Mouse (Mus musculus): ENCODE data around the gene Chchd1.

Gene Chchd1

DNA sequence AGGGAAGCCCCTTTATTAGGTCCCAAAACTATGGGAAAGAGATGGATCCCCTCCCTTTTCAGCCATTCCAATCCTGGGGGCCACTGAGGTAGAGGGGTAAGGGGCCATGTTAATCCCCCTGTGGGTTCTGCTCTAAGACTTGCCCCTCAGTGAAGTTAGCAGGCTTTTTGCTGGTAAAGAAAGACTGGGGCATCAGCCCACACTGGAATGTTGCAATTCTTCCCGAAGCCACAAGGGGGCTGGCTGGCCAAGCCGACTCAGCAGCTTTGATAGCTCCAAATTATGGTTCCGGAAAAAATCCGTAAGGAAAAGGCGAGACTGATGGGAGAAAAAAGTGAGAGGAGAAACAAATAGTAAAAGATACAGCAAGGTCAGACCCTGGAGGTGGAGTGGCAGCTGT lies 21.2 kb downstream of the Chchd1 start:
- DNase-seq (ENCODE audit: low spot score in 2 of 2), result peak in 1 of 2 experiments; percentile 51

DNA sequence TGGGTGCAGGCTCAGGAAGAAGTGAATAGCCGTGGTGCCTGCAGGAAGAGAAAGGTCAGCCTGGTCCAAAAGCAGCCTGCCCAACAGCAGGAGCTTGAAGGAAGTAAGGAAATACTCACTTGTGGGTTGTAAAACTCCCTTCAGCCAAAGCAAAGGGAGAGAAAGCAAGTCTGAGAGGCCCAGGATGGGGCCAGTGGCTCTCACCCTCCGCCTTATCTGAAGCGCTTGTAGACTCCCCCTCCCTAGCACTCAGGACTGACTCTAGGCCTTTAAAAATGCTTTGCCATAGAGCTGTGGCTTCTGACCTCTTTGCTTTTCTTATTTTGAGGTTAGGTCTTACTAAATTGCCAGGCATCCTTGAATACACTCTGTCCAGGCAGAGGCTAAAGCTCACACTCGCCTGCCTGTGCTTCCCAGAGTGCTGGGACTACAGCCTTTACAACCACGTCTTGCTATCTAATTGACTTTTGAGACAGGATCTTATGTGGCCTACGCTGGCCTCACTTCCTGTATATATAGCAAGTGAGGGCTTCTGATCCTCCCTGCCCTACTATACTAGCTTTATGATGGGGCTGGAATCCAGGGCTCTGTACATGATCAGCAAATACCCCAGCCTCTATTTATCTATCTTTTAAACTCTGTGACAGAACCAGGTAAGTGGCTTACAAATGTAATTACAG lies 23.0 kb downstream of the Chchd1 start:
- no peak for DNase-seq (ENCODE audit: low spot score in 2 of 2)

DNA sequence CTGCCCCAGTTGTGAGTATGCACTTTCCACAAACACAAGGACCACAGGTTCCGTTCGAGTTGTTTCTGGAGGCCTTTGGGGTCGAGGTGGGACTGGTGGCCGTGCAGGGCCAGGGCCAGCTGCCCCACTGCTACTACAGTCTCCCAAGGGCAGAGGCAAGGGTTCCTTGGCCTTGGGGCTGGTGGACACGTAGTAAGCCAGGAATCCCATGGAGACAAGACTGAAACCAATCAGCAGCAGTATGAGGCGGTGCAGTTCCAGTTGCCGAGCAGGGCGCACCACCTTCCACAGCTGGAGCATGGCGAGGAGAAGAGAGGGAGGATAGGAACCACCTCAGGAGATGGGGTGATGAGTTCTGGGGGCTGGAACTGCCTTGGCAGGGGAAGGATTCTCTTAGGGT lies 27.1 kb downstream of the Chchd1 start:
- no peak for DNase-seq (ENCODE audit: low spot score in 2 of 2)

DNA sequence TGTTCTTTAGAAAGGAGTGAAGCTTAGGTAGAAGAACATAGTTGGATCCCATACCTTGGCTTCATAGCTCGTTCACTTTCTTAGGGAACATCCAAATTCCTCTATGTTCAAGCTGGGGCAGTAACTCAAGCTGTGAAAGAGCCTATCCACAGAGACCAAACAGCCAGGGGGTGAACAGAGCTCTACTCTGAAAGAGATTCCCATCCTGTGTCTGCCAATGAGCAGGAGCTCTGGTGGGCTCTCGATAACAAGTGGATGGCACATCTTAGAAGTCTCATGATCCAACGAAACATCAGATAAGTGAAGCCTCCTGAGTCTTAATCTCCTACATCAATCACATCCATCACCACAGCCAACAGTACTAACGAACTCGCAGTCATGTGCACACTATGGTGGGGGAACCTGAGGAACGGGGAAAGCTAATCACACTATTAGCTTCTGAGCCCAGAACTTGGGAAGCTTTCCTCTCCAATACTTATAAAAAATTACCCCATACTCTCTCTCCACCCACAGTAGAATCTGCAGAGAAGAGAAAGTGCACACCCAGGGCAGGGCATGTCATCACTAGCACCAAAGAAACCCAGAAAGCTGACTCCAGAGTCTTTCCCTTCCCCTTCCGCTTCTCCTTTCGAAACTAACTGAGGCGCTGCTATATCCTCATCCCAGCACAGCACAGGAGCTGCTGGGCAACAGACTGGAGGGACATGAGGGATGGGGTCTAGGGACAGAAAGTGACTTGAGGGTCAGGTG lies 28.2 kb downstream of the Chchd1 start:
- DNase-seq (ENCODE audit: low spot score in 2 of 2), result no peak

DNA sequence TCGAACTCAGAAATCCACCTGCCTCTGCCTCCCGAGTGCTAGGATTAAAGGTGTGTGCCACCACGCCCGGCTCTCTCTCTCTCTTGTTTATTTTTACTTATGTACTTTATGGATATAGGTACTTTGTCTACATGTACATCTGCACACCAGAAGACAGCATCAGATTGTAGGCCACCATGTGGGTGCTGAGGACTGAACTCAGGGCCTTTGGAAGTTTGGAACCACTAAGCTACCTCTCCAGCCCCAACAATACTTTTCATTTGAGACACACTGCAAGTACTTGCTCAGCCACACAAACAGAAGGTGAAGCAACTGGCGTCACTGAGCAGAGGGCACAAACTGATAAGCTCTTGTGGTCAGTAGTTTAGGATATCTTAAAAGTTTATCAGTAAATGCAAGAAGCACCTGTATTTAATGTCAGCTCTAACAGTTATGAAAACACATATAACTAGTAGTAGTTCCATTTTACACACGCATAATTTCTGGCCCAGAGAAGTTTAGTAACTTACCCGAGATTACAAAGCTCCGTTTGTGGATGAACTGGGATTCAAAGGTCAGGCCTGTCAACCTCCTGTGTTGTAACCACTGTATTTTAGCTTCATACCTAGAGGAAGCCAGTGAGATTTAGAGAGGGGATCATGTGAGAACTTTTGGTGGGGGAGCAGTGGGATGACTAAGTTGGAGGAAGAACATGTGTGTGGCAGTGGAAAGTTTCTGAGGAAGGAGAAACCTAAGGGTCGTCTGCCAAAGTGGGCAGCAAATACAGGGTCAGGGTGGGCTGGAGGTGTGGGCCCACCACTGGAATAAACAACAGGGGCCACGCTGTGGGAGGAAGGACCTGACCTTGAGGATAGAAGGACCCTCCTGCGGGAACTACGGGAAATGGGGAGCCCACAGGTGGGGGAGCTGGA lies 30.5 kb downstream of the Chchd1 start:
- DNase-seq (ENCODE audit: low spot score in 2 of 2), result no peak

DNA sequence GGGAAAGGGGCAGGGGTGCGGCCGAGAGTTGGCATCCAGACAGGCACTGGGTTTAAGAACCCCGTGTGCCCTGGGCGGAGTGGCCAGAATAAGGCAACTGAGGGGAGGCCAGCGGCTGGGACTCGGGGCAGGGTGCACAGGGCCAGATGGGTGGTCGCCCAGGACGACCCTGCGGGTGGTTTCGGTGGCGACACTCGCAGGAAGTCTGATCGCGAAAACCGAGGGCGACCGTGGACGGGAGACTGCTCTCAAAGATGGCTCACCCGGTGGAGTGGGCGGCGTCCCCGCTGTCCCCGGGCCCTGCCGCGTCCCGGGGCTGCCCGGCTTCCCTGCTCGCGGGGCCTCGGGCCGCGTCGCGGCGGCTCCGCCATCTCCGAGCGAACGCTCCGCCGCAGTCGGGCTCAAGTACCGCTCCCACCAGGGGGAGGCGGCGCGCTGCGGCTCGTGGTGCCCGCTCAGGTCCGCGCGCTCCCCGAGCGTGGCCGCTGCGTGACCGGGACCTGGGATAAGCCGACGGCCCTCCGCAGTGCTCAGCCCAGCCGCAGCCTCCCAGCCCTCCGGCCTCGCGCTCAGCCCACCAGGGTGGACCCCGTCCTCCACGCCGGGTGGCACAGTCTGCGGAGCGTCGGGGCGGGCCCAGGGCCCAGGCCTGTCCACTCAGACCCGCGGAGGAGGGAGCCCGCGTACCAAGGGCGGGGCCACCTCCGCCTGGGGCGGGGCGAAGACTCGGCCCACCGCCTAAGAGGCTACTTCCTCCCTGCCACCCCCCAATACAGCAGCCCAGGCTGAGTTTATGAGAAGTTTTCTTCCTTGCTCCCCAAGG lies 31.4 kb downstream of the Chchd1 start, which contains the start of gene Ndst2:
Gene Ndst2, minus strand, starts transcription at position 611 of the 823 bp plus-strand sequence.
- peak; percentile 80 to 91 for DNase-seq (ENCODE audit: low spot score in 2 of 2)

DNA sequence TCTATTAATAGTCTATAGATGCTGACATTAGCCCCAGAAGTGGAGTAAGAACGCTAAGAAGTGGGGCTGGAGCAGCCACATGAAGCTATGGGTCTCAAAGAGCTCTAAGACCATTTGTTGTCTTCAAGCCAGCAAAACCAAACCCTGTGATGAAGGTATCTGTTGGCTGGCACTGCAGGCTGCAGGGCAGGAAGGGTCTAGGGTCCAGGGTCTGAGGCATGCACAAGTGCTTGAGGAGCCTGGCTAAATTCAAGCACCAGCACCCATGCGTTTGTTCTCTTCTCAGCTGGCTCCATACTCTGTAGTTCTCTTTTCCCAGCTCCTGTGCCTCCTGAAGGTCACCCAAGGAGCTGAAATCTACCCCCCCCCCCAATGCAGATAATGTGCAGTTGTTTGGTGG lies 32.2 kb downstream of the Chchd1 start:
- no peak for DNase-seq (ENCODE audit: low spot score in 2 of 2)

DNA sequence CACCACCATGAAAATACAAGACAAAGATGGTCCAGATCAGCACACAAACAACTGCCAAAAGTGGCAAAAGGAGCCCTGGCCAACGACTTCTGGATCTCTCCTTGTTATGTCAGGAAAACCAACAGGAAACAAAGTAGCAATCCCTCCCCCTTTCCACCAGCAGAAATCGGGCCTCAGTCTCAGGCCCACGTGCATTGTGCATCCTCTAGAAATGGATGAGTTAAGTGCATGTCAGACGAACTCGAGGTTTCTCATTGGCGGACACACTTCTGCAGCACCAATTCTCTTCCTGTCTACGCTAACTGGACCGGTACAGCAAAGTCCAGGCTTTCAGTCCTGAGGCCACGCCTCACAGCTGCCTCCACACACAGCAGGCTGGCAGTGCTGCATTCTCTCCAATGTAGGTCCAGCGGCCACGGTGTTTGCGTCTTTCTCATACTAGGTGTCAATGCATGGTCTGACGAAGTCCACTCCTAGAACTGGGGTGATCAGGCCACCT lies 33.1 kb downstream of the Chchd1 start:
- no peak for DNase-seq (ENCODE audit: low spot score in 2 of 2)

DNA sequence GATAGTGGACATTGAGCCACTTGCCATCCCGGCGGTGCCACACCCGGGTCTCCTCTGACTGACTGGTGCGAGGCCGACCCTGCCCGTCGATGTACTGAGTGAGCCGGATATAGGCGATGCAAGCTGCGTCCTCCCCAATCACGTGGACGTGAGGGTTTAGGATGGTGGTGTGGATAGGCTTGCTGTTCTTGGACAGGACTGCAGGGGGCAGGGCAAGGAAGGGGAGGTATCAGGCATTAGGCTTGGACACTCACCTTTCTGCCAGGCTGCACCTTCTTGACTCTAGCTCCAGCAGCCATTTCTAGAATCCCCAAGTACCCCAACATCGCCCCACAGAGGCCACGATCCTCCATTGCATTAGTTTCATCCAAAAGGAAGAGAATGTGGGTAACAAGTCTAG lies 34.5 kb downstream of the Chchd1 start:
- DNase-seq (ENCODE audit: low spot score in 2 of 2), result peak; percentile 46 to 64

DNA sequence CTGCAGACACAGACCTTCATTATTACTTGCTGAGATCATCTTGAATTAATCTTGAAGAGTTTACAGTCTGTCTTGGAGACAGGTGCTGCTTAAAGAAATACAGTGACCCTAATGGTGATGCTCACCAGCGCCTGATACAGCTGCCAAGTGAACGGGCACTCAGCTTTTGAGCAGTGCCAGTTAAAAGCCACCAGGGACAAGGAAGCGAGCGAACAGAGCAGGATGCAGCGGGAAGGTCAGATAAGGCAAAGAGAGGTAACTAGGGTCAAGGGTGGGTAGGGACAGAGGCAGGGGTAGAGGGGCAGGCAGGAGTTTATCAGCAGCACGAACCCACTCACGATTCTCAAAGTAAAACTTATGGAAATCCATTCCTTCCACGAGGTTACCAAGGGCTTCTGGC lies 35.7 kb downstream of the Chchd1 start:
- no peak for DNase-seq (ENCODE audit: low spot score in 2 of 2)

DNA sequence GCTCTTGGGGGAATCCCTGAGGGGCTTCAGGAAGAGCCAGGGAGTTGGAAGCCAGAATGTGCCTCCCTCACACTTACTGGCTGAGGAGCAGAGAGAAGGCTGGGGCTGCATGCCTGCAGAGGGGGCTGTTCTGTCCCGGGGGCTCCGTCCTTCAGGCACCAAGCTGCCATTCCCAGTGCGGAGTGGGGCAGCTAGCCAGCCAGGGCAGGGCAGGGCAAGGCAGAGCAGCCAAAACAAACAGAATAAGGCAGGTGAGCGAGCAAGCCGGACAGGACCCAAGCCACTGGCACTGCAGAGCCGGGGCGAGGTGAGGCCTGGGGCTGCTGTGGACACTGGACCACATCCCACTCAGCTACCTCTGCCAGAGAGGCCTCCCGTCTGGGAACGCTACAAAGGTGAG lies 38.5 kb downstream of the Chchd1 start:
- DNase-seq (ENCODE audit: low spot score in 2 of 2), result peak; percentile 33 to 53

DNA sequence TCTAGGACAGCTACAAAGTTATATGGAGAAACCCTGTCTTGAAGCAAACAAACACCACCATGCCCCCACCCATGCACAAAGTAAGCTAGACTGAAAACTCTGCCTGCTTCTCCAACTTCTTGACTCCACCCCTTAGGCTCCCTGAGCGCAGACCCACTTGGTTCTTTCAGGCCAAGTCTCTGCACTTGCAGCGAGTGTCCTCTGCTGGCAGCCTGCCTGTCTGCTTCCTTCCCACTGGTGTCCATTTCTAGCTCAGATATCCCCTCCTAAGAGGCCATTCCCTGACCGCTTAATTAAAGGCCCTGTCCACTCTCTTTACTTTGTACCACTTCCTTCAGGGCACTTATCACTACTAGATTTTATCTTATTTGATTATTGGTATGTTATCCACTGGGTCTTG lies 40.8 kb downstream of the Chchd1 start:
- no peak for DNase-seq (ENCODE audit: low spot score in 2 of 2)

DNA sequence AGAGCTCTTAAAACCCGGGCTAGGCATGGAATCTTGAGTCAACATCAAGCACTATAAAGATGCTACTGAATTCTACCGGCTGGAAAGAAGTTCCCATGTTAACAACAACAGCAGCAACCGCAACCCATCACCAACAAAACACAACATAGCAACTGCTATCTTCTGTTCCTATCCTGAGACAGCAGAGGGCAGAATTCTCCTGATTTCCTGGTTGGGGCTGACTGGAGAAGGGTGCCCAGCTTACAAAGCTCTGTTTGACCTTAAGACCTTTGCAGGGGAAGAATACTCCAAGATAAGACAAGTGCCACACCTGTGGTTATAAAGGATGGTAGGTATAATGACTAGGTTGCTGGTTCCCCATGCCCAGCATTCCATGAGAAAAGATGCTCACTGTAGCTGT lies 44.1 kb downstream of the Chchd1 start:
- DNase-seq (ENCODE audit: low spot score in 2 of 2), result no peak

DNA sequence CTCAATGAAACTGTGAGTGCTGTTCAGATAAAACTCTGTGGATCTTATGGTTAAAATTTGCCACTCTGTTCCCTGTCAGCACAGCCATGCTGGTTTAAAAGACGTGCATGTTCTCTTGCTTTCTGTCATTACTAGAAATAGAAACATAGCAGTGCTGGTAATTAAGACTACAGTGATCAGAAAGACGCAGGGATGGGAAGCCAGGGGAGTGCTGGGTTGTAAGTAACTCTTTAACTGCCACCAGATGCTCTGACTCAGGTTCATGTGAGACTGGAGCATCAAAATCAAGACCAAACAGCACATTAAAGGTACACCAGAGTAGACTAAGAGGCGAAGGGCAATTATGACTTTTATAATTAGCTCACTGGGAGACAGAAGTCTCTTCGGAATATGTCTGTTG lies 45.6 kb downstream of the Chchd1 start:
- no peak for DNase-seq (ENCODE audit: low spot score in 2 of 2)

DNA sequence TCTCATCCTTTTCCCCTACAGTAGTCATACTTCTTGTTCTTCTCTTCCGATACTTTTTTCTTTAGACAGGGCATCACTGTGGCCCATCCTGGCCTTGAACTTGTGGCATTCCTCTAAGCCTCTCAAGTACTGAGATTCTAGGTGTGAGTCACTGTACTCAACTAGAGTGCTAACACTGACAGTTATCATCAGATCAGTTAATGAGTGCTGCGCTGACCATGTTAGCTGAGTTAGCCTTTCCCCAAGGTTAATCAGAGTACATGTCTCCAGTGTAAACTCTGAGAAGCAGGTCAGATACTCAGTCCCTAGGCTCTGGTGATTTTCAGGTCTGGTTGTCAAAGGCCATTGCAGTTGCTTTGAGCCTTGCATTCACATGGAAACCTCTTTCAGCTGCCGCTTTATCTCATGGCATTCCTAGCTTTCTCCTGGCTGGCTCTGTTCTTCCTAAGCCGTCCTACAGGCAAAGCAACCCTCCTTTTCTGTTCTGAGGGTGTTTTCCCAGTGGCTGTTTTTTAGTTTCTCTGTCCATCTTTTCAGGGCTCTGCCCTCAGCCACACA lies 46.8 kb downstream of the Chchd1 start:
- no peak for DNase-seq (ENCODE audit: low spot score in 2 of 2)

DNA sequence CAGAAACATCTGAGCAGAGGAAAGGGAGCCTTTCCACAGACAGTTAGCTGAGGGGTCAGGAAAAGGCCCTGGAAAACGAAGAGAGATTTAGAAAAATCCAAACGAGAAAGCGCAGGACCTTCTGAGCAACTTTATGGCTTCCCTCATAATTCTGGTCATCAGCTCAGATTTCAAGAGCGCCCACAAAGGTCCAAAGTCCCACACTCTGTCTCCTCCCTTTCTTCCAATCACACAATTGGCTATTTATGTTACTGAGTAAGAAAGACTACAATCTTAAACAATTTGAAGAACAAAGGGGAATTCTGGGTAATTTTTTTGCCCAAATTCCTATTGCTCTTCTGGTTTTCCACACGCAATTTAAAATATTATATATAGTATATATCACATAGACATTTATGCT lies 47.7 kb downstream of the Chchd1 start:
- DNase-seq (ENCODE audit: low spot score in 2 of 2), result no peak

DNA sequence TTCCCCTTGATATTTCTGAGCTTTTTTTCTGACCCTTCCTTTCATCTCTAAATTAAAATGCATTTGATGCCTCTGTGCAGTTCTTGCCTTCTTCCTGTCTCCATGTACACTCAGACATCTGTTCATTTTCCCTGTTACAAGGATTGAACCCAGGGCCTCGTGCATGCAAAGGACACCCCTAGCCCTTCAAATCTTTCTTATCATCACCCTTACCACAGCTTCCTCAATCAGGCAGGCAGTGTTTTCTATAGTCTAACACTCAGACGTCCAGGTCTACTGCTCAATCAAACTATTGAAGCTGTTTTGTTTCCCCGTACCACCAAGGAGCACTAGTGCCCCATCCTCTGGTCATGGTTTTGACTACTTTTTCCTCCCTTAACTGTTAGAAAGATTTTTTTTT lies 51.0 kb downstream of the Chchd1 start:
- DNase-seq (ENCODE audit: low spot score in 2 of 2), result no peak
